Mouse (Mus musculus) thymus, postnatal 36 days (tissue): ENCODE measurements around the gene Gpx3.
"Not testable (repeated sequence)": the region's sequence is repeated elsewhere in the genome, so short reads cannot be mapped to it uniquely, and the experiment has no call there.

ENCODE experiments used
- DNase-seq, 2 experiments: peaks; one replicate each; pipeline ENCODE4 v3.0.0; 2022; ENCODE audit warnings: mixed read lengths in 2 of 2

Gene Gpx3

DNA sequence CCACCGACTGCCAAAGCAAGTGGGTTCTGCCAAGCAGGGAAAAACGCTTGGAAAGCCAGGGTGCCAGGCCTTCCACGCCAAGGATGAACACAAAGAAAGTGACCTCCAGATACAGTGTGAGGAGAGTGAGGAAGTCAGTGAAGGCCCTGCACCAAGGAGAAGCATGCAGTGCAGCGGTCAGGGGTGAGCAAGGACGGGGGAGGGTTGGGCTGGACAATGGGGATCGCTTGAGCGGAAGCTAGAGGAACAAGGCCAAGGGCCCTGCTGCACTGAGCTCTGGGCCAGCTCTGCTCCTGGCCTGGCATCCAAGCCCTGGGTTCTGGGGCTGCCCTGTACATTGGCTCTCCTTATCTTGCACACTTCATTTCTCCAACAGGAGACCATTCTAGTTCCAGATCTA, 37.8 kb downstream of the Gpx3 start:
- DNase-seq: no peak

DNA sequence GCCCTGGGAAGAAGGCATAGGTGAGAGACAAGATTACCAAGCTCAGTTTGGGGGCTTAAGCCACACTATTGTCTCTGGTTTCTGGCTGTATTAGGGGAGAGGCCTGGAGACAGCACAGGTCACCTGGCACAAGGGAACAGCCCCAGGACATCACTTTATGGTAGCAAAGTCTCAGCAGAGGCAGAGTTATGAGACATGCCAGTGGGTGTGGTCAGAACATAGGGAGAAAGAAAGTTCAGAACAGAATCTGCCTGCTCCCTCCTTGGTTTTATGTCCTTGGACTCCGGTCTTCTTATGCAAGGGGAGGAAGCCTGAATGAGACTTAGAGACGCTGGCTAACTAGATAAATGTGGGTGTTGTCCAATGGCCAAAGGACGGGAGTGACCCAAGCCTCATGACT, 42.4 kb downstream of the Gpx3 start:
- no peak for DNase-seq

DNA sequence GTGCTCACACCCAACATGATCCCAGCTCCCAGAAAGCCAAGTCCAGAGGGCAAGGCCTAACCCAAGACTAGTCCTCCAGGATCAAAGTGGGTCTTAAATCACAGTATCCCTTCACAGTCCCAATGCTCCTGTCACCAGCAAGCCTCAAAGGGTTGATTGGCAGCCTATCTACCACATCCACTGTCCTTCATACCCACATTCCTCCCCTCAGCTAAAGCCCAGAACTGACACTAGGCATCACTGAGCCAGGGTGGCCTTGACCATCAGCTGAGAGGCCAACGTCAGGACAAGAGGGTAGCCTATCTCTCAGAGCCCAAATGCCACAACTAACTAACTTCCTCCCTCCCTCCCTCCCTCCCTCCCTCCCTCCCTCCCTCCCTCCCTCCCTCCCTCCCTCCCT, 47.5 kb downstream of the Gpx3 start:
- DNase-seq: no peak

DNA sequence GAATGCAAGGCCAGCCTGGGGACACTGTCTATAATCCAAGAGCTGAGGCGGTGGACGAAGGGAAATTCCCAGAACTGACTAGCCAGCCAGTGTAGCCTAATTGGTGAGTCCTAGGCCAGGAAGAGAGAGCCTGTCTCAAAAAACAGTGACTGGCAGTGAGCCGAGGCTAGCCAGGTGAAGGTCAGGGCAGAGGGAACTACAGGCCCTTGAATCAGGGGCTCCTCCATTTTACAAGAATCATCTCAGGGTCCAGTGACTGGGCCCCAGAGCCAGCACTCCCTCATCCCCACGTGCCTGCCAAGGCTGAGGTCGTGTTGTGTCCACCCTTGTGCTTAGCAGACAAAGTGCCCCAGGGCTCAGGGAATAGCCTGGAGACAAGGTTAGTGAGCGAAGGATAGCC, 48.4 kb downstream of the Gpx3 start:
- no peak for DNase-seq

DNA sequence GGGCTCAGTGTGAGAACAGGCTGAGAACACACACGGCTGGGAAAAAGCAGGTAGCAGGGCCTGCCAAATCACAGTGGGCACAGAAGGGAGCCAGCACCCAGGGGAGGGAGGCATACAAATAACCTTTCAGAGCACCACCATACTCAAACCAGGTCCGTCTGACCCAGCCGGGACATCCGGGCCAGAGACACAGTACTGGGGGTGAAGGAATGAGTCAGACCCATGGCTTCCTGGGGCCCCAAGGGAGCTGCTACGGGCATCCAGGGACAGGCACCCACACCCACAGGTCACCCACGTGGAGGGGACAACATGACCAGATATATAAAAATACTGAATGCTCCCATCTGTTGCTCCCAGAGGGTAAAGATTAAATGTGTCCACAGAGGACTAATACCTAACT, 50.4 kb downstream of the Gpx3 start:
- no peak for DNase-seq

DNA sequence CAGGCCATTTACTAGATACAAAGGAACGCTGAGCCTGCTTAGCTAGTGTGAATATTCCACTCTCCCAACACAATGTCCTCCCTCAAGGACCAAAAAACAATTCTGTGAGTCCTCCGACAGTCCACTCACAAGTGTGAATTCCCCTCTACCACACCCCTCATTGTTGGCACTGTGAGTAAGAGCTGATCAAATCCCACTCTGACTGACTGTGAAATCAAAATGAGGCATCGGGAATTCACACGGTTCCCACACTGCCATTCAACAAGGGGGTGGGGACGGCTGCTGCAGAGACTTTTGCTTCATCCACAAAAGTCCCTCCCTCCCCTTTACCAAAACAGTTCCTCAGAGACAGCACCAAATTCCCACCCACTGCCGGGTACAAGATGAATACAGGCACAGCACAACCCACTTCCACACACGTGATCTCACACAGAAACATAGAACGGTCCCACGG, 51.8 kb downstream of the Gpx3 start:
- no peak for DNase-seq

DNA sequence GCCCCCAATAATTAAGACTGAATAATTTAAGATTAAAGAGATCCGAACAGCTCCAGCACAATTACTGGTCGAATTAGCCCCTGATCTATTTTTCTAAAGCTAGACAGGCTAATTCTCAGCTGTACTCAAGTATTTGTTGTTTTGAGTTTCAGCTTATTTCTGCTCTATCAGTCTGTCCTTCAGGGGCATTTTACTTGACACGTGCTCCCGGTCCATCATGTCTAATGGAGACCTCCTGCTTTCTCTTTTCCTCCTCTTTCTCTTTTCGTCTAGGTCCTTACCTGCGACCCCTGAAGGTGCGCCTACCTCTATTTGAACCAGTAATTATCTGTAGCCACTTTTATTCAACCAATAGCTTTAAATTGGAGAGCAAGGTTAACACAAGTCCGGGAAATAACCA, 52.5 kb downstream of the Gpx3 start:
- DNase-seq: no peak

DNA sequence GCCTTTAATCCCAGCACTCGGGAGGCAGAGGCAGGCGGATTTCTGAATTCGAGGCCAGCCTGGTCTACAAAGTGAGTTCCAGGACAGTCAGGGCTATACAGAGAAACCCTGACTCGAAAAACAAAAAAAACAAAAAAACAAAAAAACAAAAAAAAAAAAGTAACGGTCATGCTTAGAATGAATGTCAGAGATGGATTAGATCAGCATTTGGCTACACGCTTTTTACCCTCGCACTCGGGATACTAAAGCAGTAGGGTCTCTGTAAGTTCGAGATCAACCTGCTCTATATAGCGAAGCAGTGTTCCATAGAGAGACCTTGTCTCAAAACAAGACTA, 53.1 kb downstream of the Gpx3 start:
- not testable (repeated sequence) for DNase-seq

DNA sequence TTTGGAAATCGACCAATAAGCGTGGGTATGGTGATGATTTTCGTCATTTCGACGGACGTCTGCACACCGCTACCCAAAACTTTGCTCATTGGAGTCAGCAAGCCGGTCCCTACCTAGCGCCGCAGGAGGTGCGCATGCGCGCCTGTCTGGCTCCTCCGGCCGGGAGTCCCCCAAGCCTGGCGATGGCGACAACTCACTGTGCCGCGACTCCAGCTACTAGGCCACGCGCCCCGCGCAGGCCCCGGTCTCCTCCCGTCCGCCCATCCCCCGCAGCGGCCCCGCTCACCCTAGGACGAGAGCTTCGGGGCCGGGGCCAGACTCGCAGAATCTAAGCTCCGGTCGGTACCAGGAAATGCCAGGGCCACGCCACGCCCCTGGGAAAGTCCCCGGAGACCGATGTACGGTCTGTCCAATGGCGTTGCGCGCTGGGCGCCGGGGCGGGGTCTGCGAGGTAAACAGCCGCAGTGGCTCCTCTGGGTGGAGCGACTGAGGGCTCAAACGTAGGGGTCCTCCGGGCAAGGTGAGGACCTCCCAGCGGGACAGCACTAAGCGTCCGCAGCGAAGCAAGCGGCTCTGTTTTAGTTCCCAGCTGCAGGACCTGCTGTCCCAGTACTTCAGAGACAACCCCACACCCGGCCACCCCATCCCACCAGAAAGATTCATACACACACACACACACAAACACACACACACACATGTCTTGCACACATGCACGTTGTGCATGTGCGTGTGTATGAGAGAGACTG, 53.7 kb downstream of the Gpx3 start:
- DNase-seq: peak; percentile 99

DNA sequence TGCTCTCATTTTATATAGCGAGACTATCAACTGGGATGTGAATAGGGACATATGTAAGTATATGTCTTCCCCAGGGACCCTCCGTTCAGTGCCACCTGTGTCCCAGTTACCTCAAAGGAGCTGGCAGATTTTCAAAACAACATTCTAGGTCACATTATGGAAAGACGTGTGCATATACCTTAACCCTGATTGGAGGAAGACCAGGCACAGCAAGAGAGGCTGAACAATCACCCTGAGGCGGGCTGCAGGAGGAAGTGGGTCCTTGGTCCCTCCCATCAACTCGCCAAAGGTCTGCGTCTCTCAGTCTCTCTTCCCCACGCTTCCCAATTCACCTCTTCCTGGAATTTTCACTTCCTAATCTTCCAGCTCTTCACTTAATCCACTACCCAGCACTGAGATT, 54.7 kb downstream of the Gpx3 start:
- DNase-seq: peak; percentile 42 to 73

DNA sequence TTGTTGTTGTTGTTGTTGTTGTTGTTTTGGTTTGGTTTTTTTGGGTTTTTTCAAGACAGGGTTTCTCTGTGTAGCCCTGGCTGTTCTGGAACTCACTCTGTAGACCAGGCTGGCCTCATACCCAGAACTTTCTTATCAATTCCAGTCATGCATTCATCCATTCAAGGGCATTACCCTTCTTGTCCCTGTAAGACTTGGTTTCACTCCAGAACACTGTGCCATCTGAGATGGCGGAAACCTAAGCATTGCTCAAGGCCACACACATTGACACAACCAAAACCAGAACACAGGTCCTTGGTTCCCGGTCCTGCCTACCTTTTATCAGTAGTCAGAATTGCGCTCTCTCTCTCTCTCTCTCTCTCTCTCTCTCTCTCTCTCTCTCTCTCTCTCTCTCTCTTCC, 55.5 kb downstream of the Gpx3 start:
- not testable (repeated sequence) for DNase-seq

DNA sequence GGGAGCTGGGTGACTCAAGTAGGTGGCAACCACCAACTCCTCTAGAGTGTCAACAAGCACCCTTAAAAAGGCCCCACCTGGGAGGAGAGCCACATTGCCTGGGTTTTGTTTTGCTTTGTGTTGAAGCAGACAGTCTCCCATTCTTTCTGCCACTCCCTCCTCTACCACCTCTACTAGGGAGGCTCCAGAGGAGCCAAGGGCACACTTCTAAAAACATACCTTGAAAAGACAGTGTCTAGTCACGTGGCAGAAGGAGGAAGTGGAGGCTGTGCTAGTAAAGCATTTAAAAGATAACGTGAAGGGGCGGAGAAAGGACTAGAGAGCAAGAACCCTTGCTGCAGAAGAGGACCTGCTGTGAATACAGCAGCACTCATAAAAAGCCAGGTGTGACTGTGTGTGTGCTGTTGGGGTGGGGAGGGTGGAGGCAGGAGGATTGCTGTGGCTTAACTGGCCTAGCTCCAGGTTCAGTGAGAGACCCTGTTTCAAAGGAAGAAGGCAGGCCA, 56.4 kb downstream of the Gpx3 start:
- peak; percentile 50 to 52 for DNase-seq
